Mouse (Mus musculus) urinary bladder, adult 2 months (tissue): ENCODE results near the gene Gab3. TPM values are rescaled to one million over a fixed set of nuclear protein-coding genes. Genes with fewer than 3 reads are reported as not detected.

Source experiments
- DNase-seq: peaks from one replicate; pipeline ENCODE4 v3.0.0; 2022; ENCODE audit warnings: low spot score
- polyA plus RNA-seq: library from polyadenylated mRNA; depleted of rRNA; stranded (reverse); fragments of >200 nt; gene quantifications from 2 replicates; pipeline ENCODE4 v1.2.3, GENCODE M21; 2012; rRNA removed

The Gab3 gene
- 1.3 and 1.7 TPM in 2 replicates for polyA plus RNA-seq

DNA sequence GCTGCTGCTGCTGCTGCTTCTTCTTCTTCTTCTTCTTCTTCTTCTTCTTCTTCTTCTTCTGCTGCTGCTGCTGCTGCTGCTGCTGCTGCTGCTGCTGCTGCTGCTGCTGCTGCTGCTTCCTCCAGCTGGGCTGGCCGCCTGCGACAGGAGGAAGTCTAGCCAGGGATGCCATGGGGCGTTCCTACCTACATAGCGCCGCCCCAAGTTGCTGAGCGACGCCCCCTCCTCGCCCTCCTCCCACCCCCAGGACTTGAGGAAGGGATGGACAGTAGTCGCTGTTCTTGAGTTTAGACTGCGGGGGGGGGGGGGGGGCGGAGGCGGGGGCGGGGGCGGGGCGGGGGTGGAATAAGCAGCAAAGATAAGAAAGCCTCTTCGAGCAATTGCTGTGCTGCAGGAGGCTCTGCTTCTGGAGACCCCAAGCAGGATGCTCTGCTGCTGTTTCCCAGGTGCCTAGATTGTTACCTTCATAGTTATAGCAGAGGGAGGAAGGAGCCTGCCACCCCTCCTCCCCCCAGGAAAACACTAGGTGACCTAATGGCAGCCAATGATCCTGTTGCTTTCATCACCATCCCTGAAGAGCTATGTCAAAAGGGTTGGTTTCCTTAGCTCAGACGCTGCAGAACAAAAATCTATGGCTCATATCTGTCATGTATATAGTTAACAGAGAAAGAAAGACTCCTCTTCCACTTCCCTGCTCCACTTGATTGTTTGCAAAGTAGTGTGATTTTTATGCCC is at the start of gene Gab3:
TSS of gene Gab3 (minus strand) at position 685 of the 735 bp plus-strand sequence.
- DNase-seq = no peak

DNA sequence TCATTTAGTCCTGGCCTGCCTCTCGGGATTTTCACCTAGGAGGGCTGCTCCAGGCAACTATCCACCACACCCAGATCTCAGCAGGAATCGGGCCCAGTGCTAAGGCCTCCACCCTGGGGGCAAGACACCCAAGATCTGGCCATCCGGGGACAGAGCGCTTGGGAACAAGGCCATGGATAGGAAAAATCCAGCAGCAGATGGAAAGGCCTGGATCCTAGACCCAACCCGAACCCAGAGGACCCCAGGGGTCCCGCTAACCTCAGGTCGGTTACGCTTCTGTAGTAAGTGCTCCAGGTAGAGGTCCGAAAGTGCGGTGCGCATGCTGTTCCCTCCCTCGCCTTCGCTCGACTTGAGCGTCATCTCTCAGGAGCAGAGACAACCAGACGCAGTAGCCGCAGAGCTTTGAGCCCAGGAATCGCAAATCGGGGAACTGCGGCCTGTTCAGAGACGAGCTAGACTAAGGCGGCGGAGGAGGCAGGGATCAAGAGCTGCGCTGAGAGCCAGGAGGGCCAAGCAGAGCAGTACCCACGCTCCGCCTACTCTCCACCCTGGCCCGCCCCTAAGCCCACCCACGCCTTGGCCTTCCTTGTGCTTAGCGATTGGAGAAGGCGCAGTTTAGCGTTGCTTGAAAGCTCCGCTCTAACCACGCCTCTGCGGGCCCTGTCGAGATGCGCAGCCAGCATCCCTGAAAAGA is 45.4 kb upstream of the Gab3 start, which contains the start of gene Mpp1:
TSS of gene Mpp1 (minus strand) at position 550 of the 694 bp plus-strand sequence.
- peak; percentile 54 for DNase-seq

DNA sequence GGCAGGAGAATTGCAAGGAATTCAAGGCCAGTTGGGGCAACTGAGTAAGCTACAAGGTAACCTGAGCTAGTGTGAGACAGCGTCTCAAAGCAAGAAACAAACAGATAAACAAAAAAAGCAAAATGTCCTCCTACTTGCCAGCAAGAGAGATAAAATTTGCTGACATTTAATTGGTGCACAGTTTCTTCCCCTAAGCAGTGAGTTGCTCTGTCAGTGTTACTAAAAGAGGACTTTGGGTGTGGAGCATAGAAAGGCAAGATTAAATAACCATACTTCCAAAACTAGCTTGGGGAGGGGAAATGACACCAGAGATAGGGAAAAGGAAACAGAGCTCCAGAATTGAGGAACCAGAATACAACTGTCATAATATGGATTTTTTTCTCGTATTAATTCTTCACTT is 44.2 kb upstream of the Gab3 start:
- DNase-seq = no peak

DNA sequence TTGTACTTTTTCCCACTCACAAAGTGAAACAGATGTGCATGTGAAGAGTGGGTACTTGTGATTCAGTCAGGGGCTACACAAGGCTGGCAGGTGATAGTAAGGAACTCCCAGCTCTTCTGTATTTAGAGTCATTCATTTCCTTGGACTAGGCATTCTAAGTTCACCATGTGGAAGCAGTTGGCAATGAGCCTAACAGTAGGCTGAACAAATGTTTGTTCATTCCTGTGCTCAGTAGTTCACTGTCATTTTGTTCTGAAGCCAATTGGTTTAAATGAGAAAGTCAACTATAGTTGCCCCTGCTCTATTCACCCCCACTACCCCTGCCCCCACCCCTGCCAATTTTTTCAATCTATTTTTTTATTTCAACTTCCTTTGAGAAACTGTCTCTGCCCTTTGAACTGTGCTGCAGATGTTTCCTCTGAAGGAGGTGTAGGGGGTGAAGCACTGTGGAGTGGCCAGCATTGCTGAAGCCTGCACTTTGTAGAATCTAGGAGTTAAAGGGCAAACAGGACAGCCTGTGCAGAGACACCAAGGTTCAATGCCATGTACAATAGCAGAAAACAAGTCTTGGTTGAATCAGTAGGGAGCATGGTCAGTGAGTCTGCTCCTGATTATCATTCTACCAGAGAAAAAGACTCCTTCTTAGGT is 43.2 kb upstream of the Gab3 start:
- DNase-seq = no peak

DNA sequence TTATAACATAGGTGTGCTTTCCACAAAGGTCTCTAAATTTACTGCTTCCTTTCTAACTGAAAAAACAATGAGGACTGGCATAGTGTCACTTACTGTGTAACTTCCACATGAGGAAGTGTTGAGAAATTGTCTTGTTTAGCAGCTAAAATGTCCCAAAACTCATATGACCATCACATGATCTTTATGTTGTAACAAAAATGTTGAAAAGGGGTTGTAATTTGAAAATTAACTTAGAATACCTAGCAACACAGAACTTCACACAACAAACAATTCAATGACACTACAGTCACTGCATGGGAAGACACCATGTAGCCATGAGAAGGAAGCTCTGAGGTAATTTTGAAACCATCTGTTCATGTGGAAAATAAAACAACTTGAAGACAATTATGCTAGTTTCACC is 41.6 kb upstream of the Gab3 start:
- no peak for DNase-seq

DNA sequence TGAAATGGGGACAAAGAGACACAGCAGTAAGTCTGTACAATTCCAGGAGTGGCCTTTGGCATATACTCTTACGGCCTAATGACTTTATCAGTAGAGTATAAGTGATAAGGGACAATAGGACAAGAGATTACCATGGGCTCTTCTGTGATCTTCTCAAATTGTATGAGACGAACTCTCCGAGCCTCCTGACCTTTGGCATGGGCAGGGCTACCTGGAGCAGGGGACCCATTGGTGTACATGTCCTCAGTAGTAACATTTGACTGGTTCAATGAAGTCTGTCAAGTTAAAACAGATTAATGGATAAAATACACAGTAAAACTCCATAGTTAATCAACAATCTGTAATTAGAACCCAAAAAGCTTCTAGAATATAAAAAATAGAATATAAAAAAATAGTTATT is 40.3 kb upstream of the Gab3 start:
- no peak for DNase-seq

DNA sequence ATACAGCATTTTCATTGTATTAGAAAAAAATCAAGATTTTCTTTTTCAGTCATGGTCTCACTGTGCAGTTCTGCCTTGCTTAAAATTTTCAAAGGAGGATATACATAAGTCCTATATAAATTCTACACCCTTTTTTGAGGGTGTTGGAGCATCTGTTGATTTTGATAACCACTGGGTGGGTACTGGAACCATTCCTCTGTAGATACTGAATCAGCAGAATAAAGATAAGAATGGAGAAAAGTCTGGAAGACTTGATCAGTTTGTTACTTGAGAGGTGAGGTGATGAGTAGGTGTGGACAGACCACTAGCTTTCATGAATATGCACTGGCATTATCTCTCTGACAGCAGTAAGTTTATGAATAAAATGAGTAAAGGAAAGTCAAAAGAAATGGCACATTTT is 30.3 kb upstream of the Gab3 start:
- no peak for DNase-seq

DNA sequence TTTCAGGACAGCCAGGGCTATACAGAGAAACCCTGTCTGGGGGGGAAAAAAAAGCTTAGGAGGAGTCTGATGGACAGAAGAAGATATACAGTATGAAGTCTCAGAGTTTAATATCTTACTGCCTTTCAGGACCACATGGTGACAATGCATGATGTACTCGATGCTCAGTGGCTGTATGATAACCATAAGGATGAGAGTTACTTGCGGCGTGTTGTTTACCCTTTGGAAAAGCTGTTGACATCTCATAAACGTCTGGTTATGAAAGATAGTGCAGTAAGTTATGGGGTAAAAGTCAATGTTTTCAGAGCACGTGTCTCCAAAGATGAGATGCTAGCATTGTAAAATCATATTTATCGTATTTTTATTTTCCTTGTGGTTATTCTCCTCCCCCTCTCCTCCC is 17.0 kb upstream of the Gab3 start:
- DNase-seq = no peak

DNA sequence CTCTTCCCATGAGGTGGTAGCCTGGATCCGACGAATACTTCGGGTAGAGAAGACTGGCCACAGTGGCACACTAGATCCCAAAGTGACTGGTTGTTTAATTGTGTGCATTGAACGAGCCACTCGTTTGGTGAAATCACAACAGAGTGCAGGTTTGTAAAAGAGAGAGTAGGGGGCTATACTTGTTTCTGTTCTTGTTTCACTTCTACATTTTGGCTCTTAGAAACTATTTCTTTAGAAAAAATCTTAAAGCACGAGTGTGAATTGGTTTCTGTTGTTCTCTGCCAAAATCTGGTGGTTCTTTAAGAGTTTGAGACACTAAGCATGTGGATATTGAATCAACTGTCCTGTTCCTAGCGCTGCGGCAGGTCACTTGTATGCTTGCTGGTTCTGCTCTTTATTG is 13.5 kb upstream of the Gab3 start:
- DNase-seq = no peak

DNA sequence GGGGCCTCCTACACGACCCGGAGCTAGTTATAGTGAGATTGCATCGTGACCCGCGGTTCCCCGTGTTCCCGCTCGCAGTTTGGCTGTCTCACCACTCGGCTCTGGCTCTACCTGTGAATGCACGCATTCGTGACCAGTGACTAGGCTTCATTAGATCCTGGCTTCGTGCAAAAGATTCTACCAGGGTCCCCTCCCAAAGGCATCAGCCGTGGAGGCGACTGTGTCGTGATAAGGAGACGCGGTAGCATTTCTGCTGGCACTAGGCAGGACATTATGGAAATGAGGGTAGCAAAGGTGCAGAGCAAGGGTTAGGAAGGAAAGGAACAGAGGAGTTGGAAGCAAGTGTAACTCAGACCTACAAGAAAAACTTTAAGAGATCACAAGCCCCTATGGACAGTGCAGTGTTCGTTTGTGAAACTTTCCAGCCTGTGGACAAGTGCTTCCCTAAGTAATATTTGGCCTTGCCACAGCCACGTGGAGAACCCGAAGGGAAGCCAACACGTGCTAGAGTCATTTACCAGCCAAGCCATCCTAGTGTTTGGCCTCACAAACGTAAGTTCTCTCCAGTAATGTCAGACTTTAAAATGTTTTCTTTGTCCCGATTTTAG is 11.0 kb upstream of the Gab3 start:
- no peak for DNase-seq

DNA sequence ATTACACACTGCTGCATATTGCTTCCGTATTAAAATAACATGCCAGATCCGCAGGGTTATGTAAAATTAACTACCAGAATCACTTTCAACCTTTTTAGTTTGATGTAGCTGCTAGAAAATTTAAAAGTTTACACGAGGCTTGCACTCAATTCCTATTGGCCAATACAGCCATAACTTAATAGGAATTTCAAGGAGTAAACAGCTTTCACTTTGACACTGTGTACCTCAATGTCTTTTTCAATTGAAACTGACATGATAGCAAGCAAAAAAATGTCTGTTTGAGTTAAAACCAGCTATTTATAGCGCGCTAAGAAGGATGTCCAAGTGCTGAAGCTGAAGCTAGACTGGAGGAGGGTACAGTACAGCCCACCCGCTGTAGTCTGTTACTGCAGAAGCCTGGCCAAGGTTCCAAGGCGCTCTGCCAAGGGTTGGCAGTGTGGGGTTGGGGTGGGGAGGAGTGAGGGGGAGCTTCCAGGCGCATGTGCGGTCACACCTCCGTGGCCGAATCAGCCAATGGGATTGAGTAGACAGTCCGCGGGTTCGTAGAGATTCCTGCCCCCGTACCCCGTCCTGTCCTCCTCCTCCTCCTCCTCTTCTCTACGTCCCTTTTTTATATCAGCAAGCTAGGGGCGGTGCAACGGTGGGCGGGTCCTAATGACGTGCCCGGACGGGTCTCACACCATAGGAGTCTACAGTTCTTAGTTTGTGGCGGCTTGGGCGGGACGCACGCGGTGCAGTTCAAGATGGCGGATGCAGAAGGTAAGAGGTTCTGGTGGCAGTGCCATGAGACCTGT is 10.3 kb upstream of the Gab3 start, which contains the start of gene Dkc1:
TSS of gene Dkc1 (plus strand) at position 486 of the 794 bp plus-strand sequence.
- peak; percentile 61 for DNase-seq

DNA sequence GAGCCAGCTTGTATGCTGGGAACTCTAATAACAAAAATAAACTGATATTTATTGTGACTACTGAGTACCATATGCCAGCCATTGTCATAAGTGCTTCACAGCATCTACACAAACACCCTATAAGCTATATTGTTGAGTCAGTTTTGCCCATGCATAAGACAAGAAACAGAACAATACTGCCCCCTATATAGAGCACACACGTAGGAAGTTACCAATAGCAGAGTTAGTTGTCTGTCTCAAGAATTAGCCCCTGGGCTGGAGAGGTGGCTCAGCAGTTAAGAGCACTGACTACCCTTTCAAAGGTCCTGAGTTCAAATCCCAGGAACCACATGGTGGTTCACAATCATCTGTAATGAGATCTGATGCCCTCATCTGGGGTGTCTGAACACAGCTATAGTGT is 396 bp upstream of the Gab3 start:
- no peak for DNase-seq

DNA sequence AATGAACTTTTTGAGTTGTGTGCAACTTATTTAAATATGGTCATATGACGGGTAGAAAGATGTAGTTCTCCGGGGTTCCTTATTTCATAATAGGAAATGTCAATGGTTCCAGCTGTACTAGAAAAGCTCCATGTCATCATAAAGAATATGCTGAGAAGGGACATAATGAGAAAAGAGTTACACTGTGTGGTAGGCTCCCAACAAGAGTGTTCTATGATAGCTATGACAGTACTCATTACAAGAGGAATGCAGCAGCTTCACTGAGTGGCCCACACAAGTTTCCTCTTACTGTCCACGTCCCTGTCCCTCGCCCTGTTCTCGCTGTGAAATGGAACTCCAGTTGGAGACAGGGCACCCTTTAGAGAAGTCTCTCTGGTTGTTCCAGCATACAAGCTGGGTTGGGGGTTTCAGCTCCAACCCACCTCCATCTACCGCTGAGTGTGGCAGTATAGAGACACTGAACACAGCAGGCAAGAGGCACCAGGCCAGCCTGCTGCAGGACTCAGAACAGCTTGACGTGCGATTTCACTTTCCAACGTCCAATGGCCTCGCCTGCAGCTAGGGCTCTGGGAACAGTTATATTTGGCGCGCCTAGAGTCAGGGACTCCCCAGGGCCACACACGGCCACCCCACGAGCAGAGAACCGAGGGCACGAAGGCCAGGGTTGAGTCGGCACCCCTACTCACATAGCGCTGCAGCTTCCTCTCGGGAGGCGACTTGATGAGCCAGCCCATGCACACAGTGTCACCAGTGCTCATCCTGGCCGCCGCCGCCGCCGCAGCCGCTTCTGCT is 1.1 kb downstream of the Gab3 start:
- DNase-seq = no peak

DNA sequence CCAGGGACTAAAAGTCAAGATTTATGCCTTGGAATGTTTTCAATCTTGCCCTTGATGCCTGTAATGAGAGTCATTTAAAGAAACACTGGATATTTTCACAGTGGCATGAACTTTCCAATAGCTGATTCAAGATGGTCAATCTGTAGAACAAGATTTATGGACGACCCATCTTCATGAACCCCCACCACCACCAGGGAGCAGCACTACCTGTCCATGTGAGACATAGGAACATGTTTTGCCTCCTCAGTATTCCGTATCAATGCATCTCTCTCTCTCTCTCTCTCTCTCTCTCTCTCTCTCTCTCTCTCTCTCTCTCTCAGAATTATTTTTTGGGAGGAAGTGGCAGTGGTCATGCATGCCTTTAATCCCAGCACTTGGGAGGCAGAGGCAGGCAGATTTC is 2.9 kb downstream of the Gab3 start:
- no peak for DNase-seq

DNA sequence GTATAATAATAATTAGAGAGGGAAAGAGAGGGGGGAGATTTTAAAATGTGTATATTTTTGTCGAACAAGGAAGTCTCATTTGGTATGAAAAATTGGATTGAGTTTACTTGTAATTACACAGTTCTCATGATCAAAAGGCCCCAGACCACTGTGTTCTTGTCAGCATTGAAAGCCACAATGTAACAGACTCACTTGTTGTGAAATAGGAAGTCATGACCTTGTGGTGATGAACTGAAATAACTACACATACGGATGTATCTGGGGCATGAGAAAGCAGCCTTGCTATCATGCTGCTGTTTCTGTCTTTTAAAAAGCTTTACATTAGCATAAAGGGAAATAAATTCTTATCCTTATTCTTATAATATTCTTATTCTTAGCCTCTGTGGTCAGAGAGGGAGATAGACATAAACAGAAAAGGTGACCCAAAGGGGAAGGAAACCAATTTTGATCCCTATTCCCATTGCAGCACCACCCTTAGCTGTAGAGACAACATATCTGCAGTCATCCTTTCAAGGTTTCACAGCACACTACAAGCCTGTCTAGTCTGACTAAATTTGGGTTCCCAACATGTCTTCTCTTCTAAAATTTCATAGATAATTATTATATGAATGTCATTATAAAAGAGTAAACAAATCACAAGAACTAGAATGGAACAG is 29.0 kb downstream of the Gab3 start:
- DNase-seq = no peak

DNA sequence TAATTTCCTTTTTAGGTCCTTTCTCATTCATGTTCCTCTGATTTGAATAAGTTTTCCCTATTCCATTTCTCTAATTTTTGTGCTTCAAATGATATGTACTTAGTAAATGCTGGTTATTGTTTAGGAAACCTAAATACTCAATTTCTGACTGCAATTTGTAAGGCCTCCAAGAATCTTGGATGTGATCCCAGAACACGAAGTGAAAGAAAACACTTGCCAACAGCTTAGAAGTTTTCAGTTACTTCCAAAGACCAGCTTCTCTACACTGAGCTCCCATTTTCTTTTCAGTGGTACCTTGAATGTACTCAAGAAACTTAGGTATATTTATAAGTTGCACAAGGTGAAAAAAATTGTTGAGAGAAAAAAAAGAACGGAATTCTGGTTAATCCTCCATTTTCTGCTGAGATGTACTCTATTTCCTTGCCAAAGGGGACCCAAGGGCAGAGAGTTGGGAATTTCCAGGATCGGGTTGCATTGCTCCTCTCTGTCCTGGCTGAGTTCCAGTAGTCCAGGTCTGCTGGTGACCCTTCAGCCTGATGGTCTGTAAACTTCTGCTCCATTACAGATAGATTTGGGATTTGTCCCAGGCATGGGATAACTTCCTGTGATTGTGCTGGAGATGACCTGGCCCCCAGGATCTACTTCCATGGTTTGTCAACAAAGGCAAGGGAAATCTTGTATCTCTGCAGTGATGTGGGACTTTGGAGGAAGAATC is 38.2 kb downstream of the Gab3 start:
- no peak for DNase-seq

DNA sequence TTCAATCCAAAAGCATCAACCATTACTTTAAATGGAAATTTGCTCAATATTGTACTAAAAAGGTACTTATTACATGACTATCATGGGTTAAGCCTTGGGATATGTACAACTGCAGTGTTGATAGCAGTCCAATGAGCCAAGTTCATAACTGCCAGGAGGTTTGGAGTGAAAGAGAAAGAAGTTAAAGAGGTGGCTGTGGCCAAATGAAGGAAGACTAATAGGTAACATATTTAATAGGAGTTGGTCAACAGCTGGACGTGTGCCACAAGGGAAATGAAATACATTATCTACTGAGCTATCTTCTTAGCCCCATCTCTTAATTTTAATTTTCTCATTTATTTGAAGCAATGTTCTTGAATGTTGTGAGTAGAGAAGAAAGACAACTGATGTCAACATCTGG is 39.3 kb downstream of the Gab3 start:
- no peak for DNase-seq

DNA sequence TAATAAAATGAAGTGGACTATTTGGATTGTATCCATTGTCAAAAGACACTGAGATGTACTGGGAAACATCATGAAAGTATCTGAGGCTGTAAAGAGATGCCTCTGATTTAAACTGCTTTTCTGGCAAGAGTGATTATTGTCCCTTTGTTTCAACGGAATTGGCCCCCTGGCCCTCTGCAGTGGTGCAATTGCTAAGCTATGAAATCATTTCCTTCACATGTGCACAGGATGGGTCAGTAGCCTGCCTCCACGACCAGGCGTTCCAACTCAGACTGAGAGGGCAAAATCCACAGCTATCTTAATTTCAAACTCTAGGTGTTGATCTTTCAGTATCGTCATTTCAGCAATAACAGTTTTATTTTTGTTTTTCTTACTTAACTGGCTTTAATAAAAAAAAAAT is 40.7 kb downstream of the Gab3 start:
- DNase-seq = no peak

DNA sequence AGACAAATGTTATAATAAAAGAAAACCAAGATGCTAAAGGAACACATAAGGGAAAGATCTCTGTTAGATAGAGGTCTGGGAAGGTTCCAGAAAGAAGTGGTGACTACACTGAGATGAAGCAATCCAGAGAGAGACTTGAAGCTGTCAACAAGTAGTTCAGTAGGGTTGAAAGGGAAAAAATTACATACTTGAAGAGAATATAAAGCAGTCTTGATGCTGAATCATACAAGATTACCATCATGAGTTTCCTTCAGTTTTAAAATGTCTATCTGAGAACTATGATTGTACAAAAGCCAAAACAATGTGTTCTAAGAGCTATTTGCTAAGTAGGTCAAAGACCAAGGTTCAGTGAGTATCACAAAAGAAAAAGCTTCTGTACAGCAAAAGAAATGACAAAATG is 48.6 kb downstream of the Gab3 start:
- no peak for DNase-seq

DNA sequence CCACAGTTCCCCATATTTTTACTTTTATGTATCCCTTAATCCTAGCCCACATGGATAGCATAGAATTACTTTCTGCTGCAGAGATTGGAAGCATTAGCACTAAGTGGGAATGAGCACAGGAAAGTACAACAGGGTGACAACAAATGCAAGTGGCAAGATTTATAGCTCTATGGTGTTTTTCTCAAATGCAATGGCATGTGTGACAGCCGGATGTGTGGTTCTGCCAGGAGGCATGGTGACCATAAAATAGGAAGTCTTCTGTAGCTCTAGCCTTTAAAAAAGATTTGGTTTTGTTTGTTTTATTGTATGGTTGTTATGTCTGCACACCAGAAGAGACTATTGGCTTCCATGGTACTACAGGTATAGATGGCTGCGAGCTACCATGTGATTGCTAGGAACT is 50.1 kb downstream of the Gab3 start:
- no peak for DNase-seq
